Mouse (Mus musculus) brown adipose tissue, adult 24 weeks (tissue): ENCODE measurements at regions not wholly inside any gene's neighbourhood (a gene's known extent, or its start where the extent isn't known, plus 50 kb on each side); places are given as distances from the start of the nearest gene placed in this dataset.

ENCODE experiments used
- H3K27ac ChIP-seq: fragments of 200-500 bp; replicated peaks from 2 replicates; pipeline ENCODE4 v1.5.1; 2012; ENCODE audit warnings: low read depth, mild to moderate bottlenecking, low read length
- H3K4me1 ChIP-seq: fragments of 200-500 bp; 2 replicates; pipeline ENCODE4 v1.6.1; 2012; ENCODE audit warnings: low read length, mixed read lengths; ENCODE audit not compliant: control insufficient read depth, insufficient read depth, insufficient read length
- H3K4me3 ChIP-seq: fragments of 200-500 bp; 2 replicates; pipeline ENCODE4 v1.5.1; 2012; ENCODE audit warnings: low read depth, mild to moderate bottlenecking, low read length, moderate library complexity; ENCODE audit not compliant: insufficient read depth

- H3K4me3 ChIP-seq, result no peak overlapping the region
- H3K27ac ChIP-seq, result no peak overlapping the region
- no peaks in the 10 kb centered on the region for H3K4me1 ChIP-seq
Measured at GRCm38 (mm10) chrX:70261360-70261759, 103.5 kb downstream of the Ids start.

GRCm38 (mm10) chrX:70216011-70216410 lies 148.9 kb downstream of the Ids start:
- Histone ChIP-seq H3K4me3 (no peak overlapping the region), H3K4me1 (no peaks in the 10 kb centered on the region), H3K27ac (no peak overlapping the region)

DNA sequence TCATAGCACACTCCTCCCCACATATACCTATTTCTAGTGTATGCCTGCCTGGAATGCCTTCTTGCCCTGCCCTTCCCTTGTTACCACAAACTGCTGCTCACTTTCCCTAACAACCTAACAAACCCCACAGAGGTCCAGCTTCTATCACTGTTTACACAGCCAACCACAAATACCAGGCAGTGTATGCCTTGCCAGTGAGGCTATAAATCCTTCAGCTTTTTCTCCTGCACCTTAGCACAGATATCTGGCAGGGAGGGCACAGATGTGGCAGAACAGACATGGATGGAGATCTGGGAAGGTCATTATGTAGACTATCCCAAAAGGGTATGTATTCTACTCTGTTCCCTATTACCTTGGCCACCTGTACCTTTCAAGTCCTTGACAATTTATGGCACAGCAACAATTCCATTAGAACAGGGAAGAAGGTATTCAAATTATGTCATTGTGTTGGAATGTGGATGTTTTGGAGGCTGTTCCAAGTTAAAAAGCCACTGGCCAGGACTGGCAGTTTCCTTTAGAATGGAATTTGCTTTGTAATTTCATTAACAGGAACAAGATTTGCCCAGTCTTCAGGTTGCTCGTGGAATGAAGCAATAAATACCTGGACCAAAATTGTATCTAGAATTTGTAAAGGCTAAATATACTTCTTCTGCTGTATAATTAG lies 180.3 kb downstream of the Ids start:
- H3K4me1 ChIP-seq, result no peaks in the 10 kb centered on the region
- peak overlapping the region; percentile 11; the same call in 1 of the 2 replicates for H3K27ac ChIP-seq
- H3K4me3 ChIP-seq, result no peak overlapping the region

DNA sequence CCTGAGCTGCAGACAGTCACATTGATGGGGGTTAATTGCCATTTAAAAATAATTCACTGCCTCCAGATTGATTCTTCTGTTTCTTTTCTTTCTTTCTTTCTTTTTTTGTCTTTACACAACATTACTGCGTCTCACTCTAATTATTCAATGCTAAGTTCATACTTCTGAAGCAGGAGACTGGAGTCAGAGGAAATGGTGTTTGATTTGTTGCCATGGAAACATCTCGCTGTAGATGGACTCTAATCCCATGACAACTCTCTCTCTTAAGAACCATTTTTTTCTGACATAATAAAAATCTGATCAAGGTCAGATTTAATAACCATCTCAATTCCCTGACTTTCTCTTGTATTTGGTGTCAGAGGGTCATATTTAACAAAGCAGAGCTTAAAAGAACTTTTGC lies 195.1 kb downstream of the Ids start:
- Histone ChIP-seq H3K27ac (no peak overlapping the region), H3K4me3 (no peak overlapping the region)

DNA sequence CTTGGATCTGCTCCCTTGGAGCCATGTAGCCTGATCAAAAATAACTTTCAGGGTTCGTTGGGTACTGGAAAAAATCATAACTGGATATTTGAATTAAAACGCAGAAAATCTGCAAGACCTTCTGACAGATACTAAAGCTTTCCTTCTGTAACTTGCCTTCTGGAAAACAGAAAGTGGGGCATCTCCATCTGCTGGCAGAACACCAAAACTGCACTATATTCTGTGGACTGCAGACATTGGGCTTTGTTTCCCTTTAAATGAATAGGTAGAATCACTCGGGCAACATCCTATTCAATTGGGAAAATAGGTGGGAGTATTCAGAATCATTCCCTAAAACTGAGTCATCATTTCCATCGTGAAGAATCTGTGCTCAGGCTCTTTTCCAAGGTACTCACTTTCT lies 203.9 kb downstream of the Ids start:
- H3K4me1 ChIP-seq, result no peaks in the 10 kb centered on the region
- H3K4me3 ChIP-seq, result no peak overlapping the region
- no peak overlapping the region for H3K27ac ChIP-seq

More for the DNA sequence above, 195.1 kb downstream of the Ids start:
- H3K4me1 ChIP-seq, result no peaks in the 10 kb centered on the region
